ENCODE assay signal across 8 mouse cellular contexts in genomic region chr5:148451811-148452210, GRCm38 (mm10). TPM values are rescaled to one million over a fixed set of nuclear protein-coding genes. Genes with fewer than 3 reads are reported as not detected.
DNase-seq lines count a peak whose midpoint lies in the region; ATAC-seq and TF ChIP-seq lines count a peak whose summit lies in the region.
"Had no signal": no experiment of that assay in that cellular context is flagged by ENCODE, and none has a peak within 500 bp of the region (broad histone marks: within the 10 kb centered on the region; RNA-seq: fewer than 3 reads in every experiment).

No protein-coding gene starts in this region.

- H3K27ac ChIP-seq in liver, embryonic 12.5 days: no peak overlapping the region
- H3K27ac ChIP-seq in liver, embryonic 14.5 days: no peak overlapping the region
- H3K27ac ChIP-seq: heart, embryonic 15.5 days had no signal

- peaks cover 17% of the 10 kb centered on the region for H3K27me3 ChIP-seq in liver, embryonic 12.5 days (replicated peaks)
- H3K27me3 ChIP-seq in liver, embryonic 14.5 days (ENCODE audit: control insufficient read depth, insufficient read depth, low read length): no peaks in the 10 kb centered on the region

- intact Hi-C loops in heart, postnatal 10 days (cut with DNase I): loop anchor here (1.0 to 5.0 kb wide), 3 partner anchors 120 to 340 kb away; no protein-coding TSS in a partner anchor

- DNase-seq in liver (peak; percentile 50), NIH3T3 (ENCODE audit: low read depth) (peak; percentile 80)
- peak; percentile 36 for DNase-seq in cerebellum, adult 11-12 months
- peak; percentile 71 to 86 for DNase-seq in heart, postnatal 10 days
- peak; percentile 7 to 19 (median 9) for DNase-seq in liver, embryonic 14.5 days (ENCODE audit: low read depth in 3 of 3, low spot score in 3 of 3)
- DNase-seq in right cerebral cortex, postnatal 25 days: peak; percentile 34

- no peak overlapping the region for H3K4me2 ChIP-seq in liver, embryonic 12.5 days
- H3K4me2 ChIP-seq in liver, embryonic 14.5 days (ENCODE audit: low read depth): no peak overlapping the region
- H3K4me2 ChIP-seq: heart, embryonic 15.5 days had no signal

- no peaks in the 10 kb centered on the region for H3K9me3 ChIP-seq in liver, embryonic 12.5 days (replicated peaks)
- no peaks in the 10 kb centered on the region for H3K9me3 ChIP-seq in liver, embryonic 14.5 days (ENCODE audit: control insufficient read depth, low read length)
- H3K9me3 ChIP-seq: heart, embryonic 15.5 days had no signal

- no peak overlapping the region for H3K4me3 ChIP-seq in liver, embryonic 12.5 days
- H3K4me3 ChIP-seq in liver, embryonic 14.5 days (ENCODE audit: insufficient read depth in 1 of 2, low read depth in 2 of 2, low read length in 2 of 2): no peak overlapping the region
- H3K4me3 ChIP-seq: heart, embryonic 15.5 days had no signal

- TF ChIP-seq EP300 in liver, embryonic 14.5 days (IDR thresholded peaks at IDR 0.05; ENCODE audit: low read depth): no peak

- 31% methylated on average over 7 of the region's 7 CpGs for WGBS in liver, embryonic 12.5 days (ENCODE audit: insufficient replicate concordance)
- 25% methylated on average over 7 of the region's 7 CpGs for WGBS in liver, embryonic 14.5 days (ENCODE audit: insufficient replicate concordance)

- H3K36me3 ChIP-seq in liver, embryonic 12.5 days: no peaks in the 10 kb centered on the region
- H3K36me3 ChIP-seq in liver, embryonic 14.5 days (replicated peaks; ENCODE audit: control insufficient read depth, insufficient read depth, low read depth): no peaks in the 10 kb centered on the region
- H3K36me3 ChIP-seq: heart, embryonic 15.5 days had no signal

- H3K4me1 ChIP-seq in liver, embryonic 12.5 days: peaks cover 10% of the 10 kb centered on the region; the same call in 1 of the 2 replicates
- H3K4me1 ChIP-seq in liver, embryonic 14.5 days (replicated peaks; ENCODE audit: control insufficient read depth in 2 of 2, insufficient read depth in 2 of 2, low read length in 1 of 2): no peaks in the 10 kb centered on the region
- H3K4me1 ChIP-seq: heart, embryonic 15.5 days had no signal

- TF ChIP-seq CTCF in liver, embryonic 14.5 days (IDR thresholded peaks at IDR 0.05; ENCODE audit: low read depth): peak; percentile 87

- ATAC-seq in liver, embryonic 12.5 days: no peak
- no peak for ATAC-seq in liver, embryonic 14.5 days (ENCODE audit: insufficient read depth)

- H3K9ac ChIP-seq in liver, embryonic 12.5 days: no peak overlapping the region
- no peak overlapping the region for H3K9ac ChIP-seq in liver, embryonic 14.5 days (replicated peaks)
- H3K9ac ChIP-seq: heart, embryonic 15.5 days had no signal

RNA-seq across cellular contexts. Expression of gene Slc7a1, which starts 52.1 kb away (rescaled TPM):
- polyA plus RNA-seq in liver, embryonic 12.5 days (2016; fragmentation: Nextera tagmentation; extraction: Ambion mirVana): 28.8 and 30.2 TPM in 2 replicates
- 10 to 100 TPM; 22.5 to 23.5 TPM for total RNA-seq in heart, postnatal 10 days (2021)
- 4.7 and 4.8 TPM in 2 replicates for polyA plus RNA-seq in liver, embryonic 14.5 days (2012; rRNA removed)
- 17.7 and 20.3 TPM in 2 replicates for polyA plus RNA-seq in liver, embryonic 14.5 days (2014; fragmentation: Nextera tagmentation; extraction: Ambion mirVana)

Comparison
In these comparisons a context has a peak if more than half of its experiments do, and no peak if none do; other contexts are left out.
1. DNase-seq: peak in every context shown above with its lines; median percentile 80 in NIH3T3; 78 in heart, postnatal 10 days; 50 in liver; 36 in cerebellum, adult 11-12 months; 34 in right cerebral cortex, postnatal 25 days; 9 in liver, embryonic 14.5 days.